Mouse (Mus musculus): Measurements from ENCODE around the gene Hnrnpr. TPM values are rescaled to one million over a fixed set of nuclear protein-coding genes. Genes with fewer than 3 reads are reported as not detected.

Hnrnpr gene
- polyA plus RNA-seq, 1 experiment from 2014 or later: 160 TPM

- no peaks in the 10 kb centered on the region for H3K27me3 ChIP-seq
- peak overlapping the region; percentile 99 for H3K9ac ChIP-seq
- no peaks in the 10 kb centered on the region for H3K9me3 ChIP-seq
- peaks cover 2% of the 10 kb centered on the region; the same call in 1 of the 2 replicates for H3K36me3 ChIP-seq
- H3K4me3 ChIP-seq: peak overlapping the region; percentile 99
- ATAC-seq (ENCODE audit: insufficient number of reproducible peaks, low FRiP score, low TSS enrichment, low read depth): peak; percentile 50; the same call in 1 of the 2 replicates
- peak overlapping the region; percentile 50 for H3K4me2 ChIP-seq
- peak overlapping the region; percentile 98 for H3K27ac ChIP-seq
- WGBS: under 1% methylated on average over 76 of the region's 81 CpGs
- peaks cover 24% of the 10 kb centered on the region for H3K4me1 ChIP-seq
Measured at GRCm38 (mm10) chr4:136311042-136311999, 579 bp downstream of the Hnrnpr start.

GRCm38 (mm10) chr4:136312616-136313015, 1.9 kb downstream of the Hnrnpr start:
- Histone ChIP-seq H3K4me1 (peaks cover 24% of the 10 kb centered on the region), H3K36me3 (peaks cover 6% of the 10 kb centered on the region; the same call in 1 of the 2 replicates), H3K27ac (no peak overlapping the region), H3K27me3 (no peaks in the 10 kb centered on the region), H3K9me3 (no peaks in the 10 kb centered on the region), H3K4me3 (peak overlapping the region; percentile 99), H3K4me2 (peak overlapping the region; percentile 50), H3K9ac (no peak overlapping the region)
- no peak for ATAC-seq (ENCODE audit: insufficient number of reproducible peaks, low FRiP score, low TSS enrichment, low read depth)
- 5% methylated on average over 4 of the region's 4 CpGs for WGBS

- H3K36me3 ChIP-seq: peaks cover 45% of the 10 kb centered on the region
- H3K9me3 ChIP-seq: no peaks in the 10 kb centered on the region
- ATAC-seq (ENCODE audit: insufficient number of reproducible peaks, low FRiP score, low TSS enrichment, low read depth): no peak
- no peak overlapping the region for H3K4me3 ChIP-seq
- no peak overlapping the region for H3K9ac ChIP-seq
- H3K4me1 ChIP-seq: peaks cover 12% of the 10 kb centered on the region
- no peak overlapping the region for H3K27ac ChIP-seq
- no peak overlapping the region for H3K4me2 ChIP-seq
- 90% methylated on average over 4 of the region's 4 CpGs for WGBS
- no peaks in the 10 kb centered on the region for H3K27me3 ChIP-seq
Measured at GRCm38 (mm10) chr4:136317667-136318066, 6.9 kb downstream of the Hnrnpr start.

GRCm38 (mm10) chr4:136320016-136320415, 9.3 kb downstream of the Hnrnpr start:
- peaks cover 61% of the 10 kb centered on the region for H3K36me3 ChIP-seq

GRCm38 (mm10) chr4:136324226-136324625, 13.5 kb downstream of the Hnrnpr start:
- WGBS: 45% methylated on average over 2 of the region's 2 CpGs
- ATAC-seq (ENCODE audit: insufficient number of reproducible peaks, low FRiP score, low TSS enrichment, low read depth): no peak
- Histone ChIP-seq H3K27me3 (no peaks in the 10 kb centered on the region), H3K9ac (no peak overlapping the region), H3K4me1 (no peaks in the 10 kb centered on the region), H3K27ac (no peak overlapping the region), H3K4me3 (no peak overlapping the region), H3K9me3 (no peaks in the 10 kb centered on the region), H3K4me2 (no peak overlapping the region), H3K36me3 (peaks cover 57% of the 10 kb centered on the region)

More at GRCm38 (mm10) chr4:136320016-136320415, 9.3 kb downstream of the Hnrnpr start:
- H3K27ac ChIP-seq: no peak overlapping the region
- no peak overlapping the region for H3K4me2 ChIP-seq
- no peak for ATAC-seq (ENCODE audit: insufficient number of reproducible peaks, low FRiP score, low TSS enrichment, low read depth)
- no peaks in the 10 kb centered on the region for H3K4me1 ChIP-seq
- no peaks in the 10 kb centered on the region for H3K9me3 ChIP-seq
- no peaks in the 10 kb centered on the region for H3K27me3 ChIP-seq
- 84% methylated on average over 4 of the region's 4 CpGs for WGBS
- H3K4me3 ChIP-seq: no peak overlapping the region
- no peak overlapping the region for H3K9ac ChIP-seq

- no peaks in the 10 kb centered on the region for H3K9me3 ChIP-seq
- H3K27ac ChIP-seq: no peak overlapping the region
- H3K27me3 ChIP-seq: no peaks in the 10 kb centered on the region
- no peak overlapping the region for H3K4me2 ChIP-seq
- H3K4me1 ChIP-seq: no peaks in the 10 kb centered on the region
- no peak overlapping the region for H3K9ac ChIP-seq
- no peak overlapping the region for H3K4me3 ChIP-seq
- peaks cover 48% of the 10 kb centered on the region for H3K36me3 ChIP-seq
- WGBS: 71% methylated on average over 5 of the region's 5 CpGs
- no peak for ATAC-seq (ENCODE audit: insufficient number of reproducible peaks, low FRiP score, low TSS enrichment, low read depth)
Measured at GRCm38 (mm10) chr4:136327238-136327637, 16.5 kb downstream of the Hnrnpr start.

GRCm38 (mm10) chr4:136328115-136328514, 17.4 kb downstream of the Hnrnpr start:
- Histone ChIP-seq H3K4me3 (no peak overlapping the region), H3K4me1 (no peaks in the 10 kb centered on the region), H3K36me3 (peaks cover 53% of the 10 kb centered on the region), H3K27me3 (no peaks in the 10 kb centered on the region), H3K27ac (no peak overlapping the region), H3K9ac (no peak overlapping the region), H3K4me2 (no peak overlapping the region), H3K9me3 (no peaks in the 10 kb centered on the region)
- ATAC-seq (ENCODE audit: insufficient number of reproducible peaks, low FRiP score, low TSS enrichment, low read depth): no peak

- H3K4me1 ChIP-seq: no peaks in the 10 kb centered on the region
- peaks cover 59% of the 10 kb centered on the region for H3K36me3 ChIP-seq
- H3K4me2 ChIP-seq: no peak overlapping the region
- H3K27me3 ChIP-seq: no peaks in the 10 kb centered on the region
- no peak overlapping the region for H3K27ac ChIP-seq
- no peaks in the 10 kb centered on the region for H3K9me3 ChIP-seq
- WGBS: 92% methylated on average over 3 of the region's 3 CpGs
- no peak overlapping the region for H3K9ac ChIP-seq
- no peak for ATAC-seq (ENCODE audit: insufficient number of reproducible peaks, low FRiP score, low TSS enrichment, low read depth)
- H3K4me3 ChIP-seq: no peak overlapping the region
Measured at GRCm38 (mm10) chr4:136331709-136332108, 21.0 kb downstream of the Hnrnpr start.

GRCm38 (mm10) chr4:136333191-136333590, 22.4 kb downstream of the Hnrnpr start:
- no peak overlapping the region for H3K27ac ChIP-seq
- no peak overlapping the region for H3K4me3 ChIP-seq
- no peaks in the 10 kb centered on the region for H3K4me1 ChIP-seq
- no peak overlapping the region for H3K4me2 ChIP-seq
- no peaks in the 10 kb centered on the region for H3K9me3 ChIP-seq
- peaks cover 57% of the 10 kb centered on the region for H3K36me3 ChIP-seq
- WGBS: 75% methylated on average over 3 of the region's 3 CpGs
- ATAC-seq (ENCODE audit: insufficient number of reproducible peaks, low FRiP score, low TSS enrichment, low read depth): no peak
- H3K27me3 ChIP-seq: no peaks in the 10 kb centered on the region
- no peak overlapping the region for H3K9ac ChIP-seq

- no peak overlapping the region for H3K4me3 ChIP-seq
- H3K9me3 ChIP-seq: no peaks in the 10 kb centered on the region
- no peak for ATAC-seq (ENCODE audit: insufficient number of reproducible peaks, low FRiP score, low TSS enrichment, low read depth)
- no peak overlapping the region for H3K9ac ChIP-seq
- no peaks in the 10 kb centered on the region for H3K27me3 ChIP-seq
- no peak overlapping the region for H3K4me2 ChIP-seq
- no peak overlapping the region for H3K27ac ChIP-seq
- WGBS: 71% methylated on average over 2 of the region's 2 CpGs
- H3K36me3 ChIP-seq: peaks cover 61% of the 10 kb centered on the region
- H3K4me1 ChIP-seq: no peaks in the 10 kb centered on the region
Measured at GRCm38 (mm10) chr4:136335065-136335464, 24.3 kb downstream of the Hnrnpr start.

GRCm38 (mm10) chr4:136337129-136337528, 26.4 kb downstream of the Hnrnpr start:
- no peak for ATAC-seq (ENCODE audit: insufficient number of reproducible peaks, low FRiP score, low TSS enrichment, low read depth)
- no peaks in the 10 kb centered on the region for H3K9me3 ChIP-seq

GRCm38 (mm10) chr4:136349616-136350015, 38.9 kb downstream of the Hnrnpr start:
- peaks cover 68% of the 10 kb centered on the region for H3K36me3 ChIP-seq
- no peak overlapping the region for H3K4me2 ChIP-seq
- no peaks in the 10 kb centered on the region for H3K27me3 ChIP-seq

More at GRCm38 (mm10) chr4:136337129-136337528, 26.4 kb downstream of the Hnrnpr start:
- no peaks in the 10 kb centered on the region for H3K27me3 ChIP-seq
- H3K4me1 ChIP-seq: no peaks in the 10 kb centered on the region
- 60% methylated on average over 4 of the region's 4 CpGs for WGBS
- no peak overlapping the region for H3K4me2 ChIP-seq
- H3K27ac ChIP-seq: no peak overlapping the region
- H3K36me3 ChIP-seq: peaks cover 54% of the 10 kb centered on the region
- no peak overlapping the region for H3K4me3 ChIP-seq
- H3K9ac ChIP-seq: no peak overlapping the region

More at GRCm38 (mm10) chr4:136349616-136350015, 38.9 kb downstream of the Hnrnpr start:
- WGBS: 91% methylated on average over 6 of the region's 6 CpGs
- Histone ChIP-seq H3K9me3 (no peaks in the 10 kb centered on the region), H3K4me1 (no peaks in the 10 kb centered on the region), H3K9ac (no peak overlapping the region), H3K27ac (no peak overlapping the region), H3K4me3 (no peak overlapping the region)
- no peak for ATAC-seq (ENCODE audit: insufficient number of reproducible peaks, low FRiP score, low TSS enrichment, low read depth)
